Mouse (Mus musculus): ENCODE data around the gene Srrm3. TPM values are rescaled to one million over a fixed set of nuclear protein-coding genes. Genes with fewer than 3 reads are reported as not detected.

The Srrm3 gene
- polyA plus RNA-seq, 1 experiment from 2014 or later: not detected

DNA sequence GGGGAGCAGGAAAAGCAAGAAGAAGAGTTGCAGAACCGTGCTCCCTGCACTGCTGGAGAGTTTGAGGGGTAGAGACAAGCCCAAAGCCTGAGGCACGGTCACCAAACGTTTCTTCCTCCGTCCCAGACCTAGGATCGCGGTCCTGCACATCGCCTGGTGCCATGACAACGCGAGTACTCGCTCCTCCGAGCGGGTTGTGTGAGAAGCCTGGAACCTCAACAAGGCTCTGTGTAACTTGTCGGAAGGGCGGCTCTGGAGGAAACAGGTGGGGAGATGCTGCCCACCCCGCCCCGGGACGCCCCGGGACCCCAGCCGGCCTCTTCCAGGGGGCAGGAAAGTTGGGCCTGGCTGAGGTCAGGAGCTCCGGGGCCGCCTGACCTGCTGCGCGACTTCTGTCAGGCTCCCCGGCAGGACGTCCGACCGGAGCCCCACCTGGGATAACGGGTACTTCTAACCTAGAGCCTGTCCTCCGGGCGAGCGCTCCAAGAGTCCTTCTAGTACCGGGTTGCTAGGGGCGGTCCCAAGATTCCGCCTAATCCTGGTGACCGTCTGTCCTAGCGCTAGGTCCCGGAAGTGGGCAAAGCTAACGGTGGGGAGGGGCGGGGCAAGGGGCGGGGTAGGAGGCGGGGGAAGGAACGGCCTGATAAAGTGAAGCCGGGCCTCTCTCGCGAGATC, 28.8 kb upstream of the Srrm3 start, which contains the start of gene Styxl1:
Gene Styxl1 (minus strand): TSS at position 590 of the 675 bp plus-strand sequence.
- peaks cover 2% of the 10 kb centered on the region; the same call in 1 of the 2 replicates for H3K36me3 ChIP-seq (replicated peaks; ENCODE audit: insufficient read depth, low read length)
- ATAC-seq (peak; percentile 22), DNase-seq (no peak)
- TF ChIP-seq CTCF (IDR thresholded peaks at IDR 0.05; ENCODE audit: low read depth) (no peak), EP300 (IDR thresholded peaks at IDR 0.05; ENCODE audit: low read depth) (no peak)
- peaks cover 38% of the 10 kb centered on the region for H3K4me1 ChIP-seq (ENCODE audit: insufficient read depth)
- no peaks in the 10 kb centered on the region for H3K27me3 ChIP-seq (ENCODE audit: insufficient read depth, low read length)
- 0% methylated on average over 44 of the region's 45 CpGs for WGBS (ENCODE audit: insufficient replicate concordance)
- peak within 1 kb of the TSS; percentile 94 for H3K4me2 ChIP-seq (ENCODE audit: low read depth, low read length)
- H3K4me3 ChIP-seq (ENCODE audit: low read depth, low read length): peak within 1 kb of the TSS; percentile 92
- H3K9ac ChIP-seq (replicated peaks): peak within 1 kb of the TSS; percentile 94
- H3K27ac ChIP-seq (ENCODE audit: low read depth): peak within 1 kb of the TSS; percentile 98
- H3K9me3 ChIP-seq (ENCODE audit: low read length): no peaks in the 10 kb centered on the region

GRCm38 (mm10) chr5:135778471-135779445, 27.9 kb upstream of the Srrm3 start, which contains the start of gene Mdh2:
Gene Mdh2 (plus strand): TSS chr5:135778480.
- DNase-seq (peak; percentile 100), ATAC-seq (peak; percentile 95)
- WGBS (ENCODE audit: insufficient replicate concordance): 1% methylated on average over 69 of the region's 70 CpGs
- H3K27me3 ChIP-seq (ENCODE audit: insufficient read depth, low read length): no peaks in the 10 kb centered on the region
- peak within 1 kb of the TSS; percentile 98 for H3K27ac ChIP-seq (ENCODE audit: low read depth)
- H3K4me3 ChIP-seq (ENCODE audit: low read depth, low read length): peak within 1 kb of the TSS; percentile 92
- peak within 1 kb of the TSS; percentile 94 for H3K9ac ChIP-seq (replicated peaks)
- peaks cover 10% of the 10 kb centered on the region for H3K36me3 ChIP-seq (replicated peaks; ENCODE audit: insufficient read depth, low read length)
- H3K4me1 ChIP-seq (ENCODE audit: insufficient read depth): peaks cover 38% of the 10 kb centered on the region
- no peaks in the 10 kb centered on the region for H3K9me3 ChIP-seq (ENCODE audit: low read length)
- peak within 1 kb of the TSS; percentile 94 for H3K4me2 ChIP-seq (ENCODE audit: low read depth, low read length)
- TF ChIP-seq CTCF (IDR thresholded peaks at IDR 0.05; ENCODE audit: low read depth) (no peak), EP300 (IDR thresholded peaks at IDR 0.05; ENCODE audit: low read depth) (peak; percentile 94)

- no peak overlapping the region for H3K4me3 ChIP-seq (ENCODE audit: low read depth, low read length)
- peak overlapping the region; percentile 89 for H3K4me2 ChIP-seq (ENCODE audit: low read depth, low read length)
Observed at GRCm38 (mm10) chr5:135780331-135780730, 26.4 kb upstream of the Srrm3 start.

DNA sequence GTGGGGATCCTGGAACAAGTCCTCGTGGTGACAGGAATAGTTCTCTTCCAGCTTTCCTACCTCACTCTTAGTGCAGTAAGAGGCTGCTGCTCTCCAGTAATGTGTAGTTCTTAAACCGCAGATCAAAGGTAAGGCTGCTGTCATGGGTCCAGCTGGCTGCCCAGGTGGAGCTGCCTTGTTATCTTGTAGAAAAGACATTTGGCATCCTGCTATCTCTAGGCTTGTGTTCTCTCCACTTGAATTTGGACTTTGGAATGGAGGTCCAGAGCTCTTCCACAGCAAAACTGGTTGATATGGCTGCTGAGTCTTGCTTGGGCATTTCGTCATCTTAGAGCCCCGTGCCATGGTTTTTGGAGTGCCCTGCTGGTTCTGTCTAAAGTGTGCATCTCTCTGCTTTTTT, 23.8 kb upstream of the Srrm3 start:
- ATAC-seq (no peak), DNase-seq (no peak)
- 60% methylated on average over 4 of the region's 4 CpGs for WGBS (ENCODE audit: insufficient replicate concordance)
- Histone ChIP-seq H3K36me3 (replicated peaks; ENCODE audit: insufficient read depth, low read length) (peaks cover 51% of the 10 kb centered on the region), H3K4me2 (ENCODE audit: low read depth, low read length) (no peak overlapping the region), H3K27ac (ENCODE audit: low read depth) (peak overlapping the region; percentile 24; the same call in 1 of the 2 replicates), H3K9me3 (ENCODE audit: low read length) (no peaks in the 10 kb centered on the region), H3K9ac (replicated peaks) (no peak overlapping the region), H3K4me3 (ENCODE audit: low read depth, low read length) (no peak overlapping the region), H3K27me3 (ENCODE audit: insufficient read depth, low read length) (no peaks in the 10 kb centered on the region), H3K4me1 (ENCODE audit: insufficient read depth) (peaks cover 21% of the 10 kb centered on the region)
- no peak for TF ChIP-seq EP300 (IDR thresholded peaks at IDR 0.05; ENCODE audit: low read depth)
- TF ChIP-seq CTCF (IDR thresholded peaks at IDR 0.05; ENCODE audit: low read depth): no peak

More at GRCm38 (mm10) chr5:135780331-135780730, 26.4 kb upstream of the Srrm3 start:
- Histone ChIP-seq H3K4me1 (ENCODE audit: insufficient read depth) (peaks cover 29% of the 10 kb centered on the region), H3K27ac (ENCODE audit: low read depth) (no peak overlapping the region), H3K9me3 (ENCODE audit: low read length) (no peaks in the 10 kb centered on the region), H3K9ac (replicated peaks) (peak overlapping the region; percentile 3; the same call in 1 of the 2 replicates), H3K27me3 (ENCODE audit: insufficient read depth, low read length) (no peaks in the 10 kb centered on the region), H3K36me3 (replicated peaks; ENCODE audit: insufficient read depth, low read length) (peaks cover 25% of the 10 kb centered on the region)
- DNase-seq (no peak), ATAC-seq (no peak)
- no peak for TF ChIP-seq EP300 (IDR thresholded peaks at IDR 0.05; ENCODE audit: low read depth)
- no peak for TF ChIP-seq CTCF (IDR thresholded peaks at IDR 0.05; ENCODE audit: low read depth)
- WGBS (ENCODE audit: insufficient replicate concordance): 47% methylated on average over 8 of the region's 8 CpGs

GRCm38 (mm10) chr5:135793996-135794858, 12.5 kb upstream of the Srrm3 start:
- DNase-seq (peak; percentile 84), ATAC-seq (peak; percentile 79)
- Histone ChIP-seq H3K36me3 (replicated peaks; ENCODE audit: insufficient read depth, low read length) (peaks cover 24% of the 10 kb centered on the region), H3K4me3 (ENCODE audit: low read depth, low read length) (peak overlapping the region; percentile 21; the same call in 1 of the 2 replicates), H3K27ac (ENCODE audit: low read depth) (no peak overlapping the region), H3K27me3 (ENCODE audit: insufficient read depth, low read length) (no peaks in the 10 kb centered on the region), H3K4me2 (ENCODE audit: low read depth, low read length) (peak overlapping the region; percentile 60), H3K9ac (replicated peaks) (peak overlapping the region; percentile 23; the same call in 1 of the 2 replicates), H3K4me1 (ENCODE audit: insufficient read depth) (no peaks in the 10 kb centered on the region), H3K9me3 (ENCODE audit: low read length) (no peaks in the 10 kb centered on the region)
- TF ChIP-seq CTCF (IDR thresholded peaks at IDR 0.05; ENCODE audit: low read depth) (peak; percentile 95), EP300 (IDR thresholded peaks at IDR 0.05; ENCODE audit: low read depth) (no peak)
- WGBS (ENCODE audit: insufficient replicate concordance): 23% methylated on average over 20 of the region's 20 CpGs

Data from liver, postnatal 0 days (tissue).